Mouse (Mus musculus): ENCODE data around the gene Klhdc7b. TPM values are rescaled to one million over a fixed set of nuclear protein-coding genes. Genes with fewer than 3 reads are reported as not detected.
A peak's percentile ranks its signal among the peaks of the same experiment; 100 is the strongest.
"Not testable (repeated sequence)": the region's sequence is repeated elsewhere in the genome, so short reads cannot be mapped to it uniquely, and the experiment has no call there.

Gene Klhdc7b
- polyA plus RNA-seq, 1 experiment from 2014 or later = not detected

GRCm38 (mm10) chr15:89410118-89410517 is 25.4 kb downstream of the Klhdc7b start, which contains the start of gene Syce3:
Gene Syce3, minus strand, starts transcription at chr15:89410503.
- WGBS = 86% methylated on average over 24 of the region's 24 CpGs
- H3K36me3 ChIP-seq = no peaks in the 10 kb centered on the region
- no peak for DNase-seq (ENCODE audit: low spot score)
- no peaks in the 10 kb centered on the region for H3K4me1 ChIP-seq
- H3K9me3 ChIP-seq (replicated peaks) = peaks cover 22% of the 10 kb centered on the region; the same call in 1 of the 2 replicates
- H3K27me3 ChIP-seq (ENCODE audit: low read depth, poor library complexity, severe bottlenecking) = no peaks in the 10 kb centered on the region
- H3K4me3 ChIP-seq = no peak within 1 kb of the TSS
- H3K27ac ChIP-seq (replicated peaks) = no peak within 1 kb of the TSS

GRCm38 (mm10) chr15:89415282-89415681 is 30.6 kb downstream of the Klhdc7b start:
- Histone ChIP-seq H3K36me3 (peaks cover 36% of the 10 kb centered on the region), H3K27me3 (ENCODE audit: low read depth, poor library complexity, severe bottlenecking) (no peaks in the 10 kb centered on the region), H3K9me3 (replicated peaks) (peaks cover 2% of the 10 kb centered on the region; the same call in 1 of the 2 replicates), H3K27ac (replicated peaks) (no peak overlapping the region), H3K4me1 (no peaks in the 10 kb centered on the region), H3K4me3 (no peak overlapping the region)
- 90% methylated on average over 8 of the region's 8 CpGs for WGBS
- DNase-seq (ENCODE audit: low spot score) = no peak

GRCm38 (mm10) chr15:89421938-89422337 is 37.2 kb downstream of the Klhdc7b start:
- no peaks in the 10 kb centered on the region for H3K9me3 ChIP-seq (replicated peaks)
- peaks cover 69% of the 10 kb centered on the region for H3K36me3 ChIP-seq
- peaks cover 13% of the 10 kb centered on the region; the same call in 1 of the 2 replicates for H3K27me3 ChIP-seq (ENCODE audit: low read depth, poor library complexity, severe bottlenecking)
- no peak overlapping the region for H3K27ac ChIP-seq (replicated peaks)
- WGBS = 93% methylated on average over 9 of the region's 9 CpGs
- no peak overlapping the region for H3K4me3 ChIP-seq
- H3K4me1 ChIP-seq = peaks cover 12% of the 10 kb centered on the region
- no peak for DNase-seq (ENCODE audit: low spot score)

- H3K9me3 ChIP-seq (replicated peaks) = no peaks in the 10 kb centered on the region
- H3K27me3 ChIP-seq (ENCODE audit: low read depth, poor library complexity, severe bottlenecking) = peaks cover 13% of the 10 kb centered on the region; the same call in 1 of the 2 replicates
- H3K4me1 ChIP-seq = peaks cover 27% of the 10 kb centered on the region
- 86% methylated on average over 8 of the region's 8 CpGs for WGBS
- DNase-seq (ENCODE audit: low spot score) = no peak
- peaks cover 59% of the 10 kb centered on the region for H3K36me3 ChIP-seq
- H3K27ac ChIP-seq (replicated peaks) = no peak overlapping the region
- H3K4me3 ChIP-seq = no peak overlapping the region
Observed at GRCm38 (mm10) chr15:89424621-89425020, 39.9 kb downstream of the Klhdc7b start.

GRCm38 (mm10) chr15:89425711-89426121 is 41.0 kb downstream of the Klhdc7b start, which contains the start of gene Cpt1b:
Gene Cpt1b, minus strand, starts transcription at chr15:89425863.
- peak within 1 kb of the TSS; percentile 23; the same call in 1 of the 2 replicates for H3K4me3 ChIP-seq
- H3K36me3 ChIP-seq = peaks cover 50% of the 10 kb centered on the region
- H3K27me3 ChIP-seq (ENCODE audit: low read depth, poor library complexity, severe bottlenecking) = peaks cover 13% of the 10 kb centered on the region; the same call in 1 of the 2 replicates
- no peak within 1 kb of the TSS; the same call in 1 of the 2 replicates for H3K27ac ChIP-seq (replicated peaks)
- H3K4me1 ChIP-seq = peaks cover 33% of the 10 kb centered on the region
- DNase-seq (ENCODE audit: low spot score) = no peak
- H3K9me3 ChIP-seq (replicated peaks) = no peaks in the 10 kb centered on the region
- WGBS = 33% methylated on average over 6 of the region's 6 CpGs

- no peaks in the 10 kb centered on the region for H3K9me3 ChIP-seq (replicated peaks)
- H3K4me3 ChIP-seq = no peak overlapping the region
- peaks cover 13% of the 10 kb centered on the region; the same call in 1 of the 2 replicates for H3K27me3 ChIP-seq (ENCODE audit: low read depth, poor library complexity, severe bottlenecking)
- H3K36me3 ChIP-seq = peaks cover 48% of the 10 kb centered on the region
- no peak overlapping the region for H3K27ac ChIP-seq (replicated peaks)
- H3K4me1 ChIP-seq = peaks cover 38% of the 10 kb centered on the region
- no peak for DNase-seq (ENCODE audit: low spot score)
- WGBS = 90% methylated on average over 10 of the region's 10 CpGs
Observed at GRCm38 (mm10) chr15:89426716-89427115, 42.0 kb downstream of the Klhdc7b start.

GRCm38 (mm10) chr15:89428136-89428790 is 43.5 kb downstream of the Klhdc7b start:
- Histone ChIP-seq H3K27ac (replicated peaks) (no peak overlapping the region), H3K9me3 (replicated peaks) (no peaks in the 10 kb centered on the region), H3K27me3 (ENCODE audit: low read depth, poor library complexity, severe bottlenecking) (peaks cover 13% of the 10 kb centered on the region; the same call in 1 of the 2 replicates), H3K4me1 (peaks cover 38% of the 10 kb centered on the region), H3K36me3 (peaks cover 37% of the 10 kb centered on the region), H3K4me3 (peak overlapping the region; percentile 84)
- no peak for DNase-seq (ENCODE audit: low spot score)
- WGBS = 83% methylated on average over 19 of the region's 19 CpGs

- H3K27me3 ChIP-seq (ENCODE audit: low read depth, poor library complexity, severe bottlenecking) = peaks cover 13% of the 10 kb centered on the region; the same call in 1 of the 2 replicates
- H3K4me3 ChIP-seq = peak overlapping the region; percentile 84
- H3K27ac ChIP-seq (replicated peaks) = peak overlapping the region; percentile 96
- no peak for DNase-seq (ENCODE audit: low spot score)
- H3K9me3 ChIP-seq (replicated peaks) = no peaks in the 10 kb centered on the region
- WGBS = 5% methylated on average over 22 of the region's 22 CpGs
- H3K36me3 ChIP-seq = peaks cover 31% of the 10 kb centered on the region
- peaks cover 38% of the 10 kb centered on the region for H3K4me1 ChIP-seq
Observed at GRCm38 (mm10) chr15:89428821-89429351, 44.2 kb downstream of the Klhdc7b start.

GRCm38 (mm10) chr15:89429352-89430221 is 44.9 kb downstream of the Klhdc7b start, which contains the start of the genes C730034F03Rik, Gm44502 and Chkb:
Gene C730034F03Rik, plus strand, starts transcription at chr15:89429589.
Gene Gm44502, minus strand, starts transcription at chr15:89429696.
Gene Chkb, minus strand, starts transcription at chr15:89429908.
- Histone ChIP-seq H3K27ac (replicated peaks) (peak within 1 kb of the TSS; percentile 96), H3K4me3 (peak within 1 kb of the TSS; percentile 84), H3K36me3 (peaks cover 31% of the 10 kb centered on the region), H3K9me3 (replicated peaks) (no peaks in the 10 kb centered on the region), H3K4me1 (peaks cover 38% of the 10 kb centered on the region), H3K27me3 (ENCODE audit: low read depth, poor library complexity, severe bottlenecking) (peaks cover 13% of the 10 kb centered on the region; the same call in 1 of the 2 replicates)
- under 1% methylated on average over 70 of the region's 70 CpGs for WGBS
- DNase-seq (ENCODE audit: low spot score) = peak; percentile 94

GRCm38 (mm10) chr15:89430341-89430740 is 45.6 kb downstream of the Klhdc7b start:
- Histone ChIP-seq H3K27me3 (ENCODE audit: low read depth, poor library complexity, severe bottlenecking) (peaks cover 7% of the 10 kb centered on the region; the same call in 1 of the 2 replicates), H3K27ac (replicated peaks) (peak overlapping the region; percentile 96), H3K36me3 (peaks cover 29% of the 10 kb centered on the region), H3K4me1 (peaks cover 32% of the 10 kb centered on the region), H3K4me3 (peak overlapping the region; percentile 84), H3K9me3 (replicated peaks) (no peaks in the 10 kb centered on the region)
- DNase-seq (ENCODE audit: low spot score) = no peak
- 44% methylated on average over 6 of the region's 6 CpGs for WGBS

GRCm38 (mm10) chr15:89430771-89431170 is 46.1 kb downstream of the Klhdc7b start:
- Histone ChIP-seq H3K36me3 (peaks cover 25% of the 10 kb centered on the region), H3K4me1 (peaks cover 28% of the 10 kb centered on the region), H3K4me3 (peak overlapping the region; percentile 84; the same call in 1 of the 2 replicates)
- H3K27ac ChIP-seq (replicated peaks); H3K27me3 ChIP-seq (ENCODE audit: low read depth, poor library complexity, severe bottlenecking); DNase-seq (ENCODE audit: low spot score); H3K9me3 ChIP-seq (replicated peaks): not testable (repeated sequence)
- 89% methylated on average over 9 of the region's 9 CpGs for WGBS

- 89% methylated on average over 3 of the region's 3 CpGs for WGBS
- no peak for DNase-seq (ENCODE audit: low spot score)
- Histone ChIP-seq H3K27me3 (ENCODE audit: low read depth, poor library complexity, severe bottlenecking) (no peaks in the 10 kb centered on the region), H3K27ac (replicated peaks) (no peak overlapping the region), H3K36me3 (peaks cover 20% of the 10 kb centered on the region), H3K9me3 (replicated peaks) (no peaks in the 10 kb centered on the region), H3K4me3 (no peak overlapping the region), H3K4me1 (peaks cover 25% of the 10 kb centered on the region)
Observed at GRCm38 (mm10) chr15:89431271-89431670, 46.6 kb downstream of the Klhdc7b start.
